Mouse (Mus musculus) forebrain, embryonic 13.5 days (tissue): ENCODE measurements around the gene Ccdc141. TPM values are rescaled to one million over a fixed set of nuclear protein-coding genes. Genes with fewer than 3 reads are reported as not detected.
A peak's percentile ranks its signal among the peaks of the same experiment; 100 is the strongest.

Experiments
- ATAC-seq: fragments of 200-750 bp; cut with Nextera tagmentation; 2 replicates; pipeline ENCODE4 v1.8.0; 2017
- H3K27ac ChIP-seq: fragments of 300-500 bp; sonication (generic); 2 replicates; pipeline ENCODE4 v1.5.1; 2015; ENCODE audit warnings: inconsistent platforms, mild to moderate bottlenecking, moderate library complexity
- H3K27me3 ChIP-seq: fragments of 300-500 bp; sonication (generic); 2 replicates; pipeline ENCODE4 v1.6.1; 2015; ENCODE audit warnings: mild to moderate bottlenecking, inconsistent platforms
- H3K36me3 ChIP-seq: fragments of 300-500 bp; sonication (generic); 2 replicates; pipeline ENCODE4 v1.6.1; 2015; ENCODE audit warnings: mild to moderate bottlenecking, inconsistent platforms; ENCODE audit not compliant: poor library complexity, severe bottlenecking
- H3K4me1 ChIP-seq: fragments of 300-500 bp; sonication (generic); 2 replicates; pipeline ENCODE4 v1.6.1; 2015; ENCODE audit warnings: inconsistent platforms
- H3K4me2 ChIP-seq: fragments of 300-500 bp; sonication (generic); 2 replicates; pipeline ENCODE4 v1.6.1; 2015; ENCODE audit warnings: inconsistent platforms, mild to moderate bottlenecking, moderate library complexity
- H3K4me3 ChIP-seq: fragments of 300-500 bp; sonication (generic); 2 replicates; pipeline ENCODE4 v1.5.1; 2015; ENCODE audit warnings: mild to moderate bottlenecking, inconsistent platforms
- H3K9ac ChIP-seq: fragments of 300-500 bp; sonication (generic); 2 replicates; pipeline ENCODE4 v1.6.1; 2015; ENCODE audit warnings: mild to moderate bottlenecking, inconsistent platforms
- H3K9me3 ChIP-seq: fragments of 300-500 bp; sonication (generic); replicated peaks from 2 replicates; pipeline ENCODE4 v1.6.1; 2016; ENCODE audit warnings: inconsistent platforms
- WGBS: fragments of 180-500 bp; shearing (Covaris S2); methylation state at CpG from one replicate; pipeline ENCODE4 v1.1.7; 2015; 5-methylcytosine and 5-hydroxymethylcytosine counted together
- polyA plus RNA-seq: library from polyadenylated mRNA; unstranded; fragments of >200 nt; fragmentation: Nextera tagmentation; extraction: Ambion mirVana; gene quantifications from 2 replicates; pipeline ENCODE4 v1.2.1, GENCODE M21; 2015

Ccdc141 gene
- polyA plus RNA-seq, 1 experiment from 2014 or later = 3.6 TPM

- peak; percentile 4; the same call in 1 of the 2 replicates for ATAC-seq
- Histone ChIP-seq H3K27ac (no peak overlapping the region), H3K4me1 (peaks cover 41% of the 10 kb centered on the region), H3K4me3 (no peak overlapping the region), H3K9me3 (no peaks in the 10 kb centered on the region), H3K27me3 (no peaks in the 10 kb centered on the region), H3K9ac (0 out of 2 replicates have a peak overlapping the region, but pooled peaks have one; percentile 12), H3K4me2 (peak overlapping the region; percentile 50), H3K36me3 (no peaks in the 10 kb centered on the region)
- WGBS = 10% methylated on average over 10 of the region's 10 CpGs
Observed at GRCm38 (mm10) chr2:77172241-77172671, 1.8 kb upstream of the Ccdc141 start.

- no peak overlapping the region for H3K27ac ChIP-seq
- WGBS = 29% methylated on average over 23 of the region's 23 CpGs
- peak overlapping the region; percentile 12; the same call in 1 of the 2 replicates for H3K9ac ChIP-seq
- no peaks in the 10 kb centered on the region for H3K27me3 ChIP-seq
- H3K4me2 ChIP-seq = peak overlapping the region; percentile 50
- H3K4me3 ChIP-seq = peak overlapping the region; percentile 15
- H3K9me3 ChIP-seq = no peaks in the 10 kb centered on the region
- peak; percentile 60 for ATAC-seq
- H3K4me1 ChIP-seq = peaks cover 41% of the 10 kb centered on the region
- no peaks in the 10 kb centered on the region for H3K36me3 ChIP-seq
Observed at GRCm38 (mm10) chr2:77171444-77172240, 1.2 kb upstream of the Ccdc141 start.

GRCm38 (mm10) chr2:77169916-77170632 is 362 bp downstream of the Ccdc141 start:
- no peaks in the 10 kb centered on the region for H3K36me3 ChIP-seq
- 3% methylated on average over 21 of the region's 21 CpGs for WGBS
- peaks cover 41% of the 10 kb centered on the region for H3K4me1 ChIP-seq
- ATAC-seq = peak; percentile 44
- no peak overlapping the region; the same call in 1 of the 2 replicates for H3K27ac ChIP-seq
- H3K4me2 ChIP-seq = peak overlapping the region; percentile 72
- no peaks in the 10 kb centered on the region for H3K9me3 ChIP-seq
- peak overlapping the region; percentile 37 for H3K4me3 ChIP-seq
- peak overlapping the region; percentile 58 for H3K9ac ChIP-seq
- H3K27me3 ChIP-seq = no peaks in the 10 kb centered on the region

- ATAC-seq = no peak
- peak overlapping the region; percentile 72; the same call in 1 of the 2 replicates for H3K4me2 ChIP-seq
- no peak overlapping the region for H3K27ac ChIP-seq
- H3K4me3 ChIP-seq = no peak overlapping the region
- H3K9ac ChIP-seq = no peak overlapping the region
- no peaks in the 10 kb centered on the region for H3K36me3 ChIP-seq
- no peaks in the 10 kb centered on the region for H3K27me3 ChIP-seq
- H3K4me1 ChIP-seq = peaks cover 36% of the 10 kb centered on the region
- no peaks in the 10 kb centered on the region for H3K9me3 ChIP-seq
- WGBS = 75% methylated on average over 4 of the region's 4 CpGs
Observed at GRCm38 (mm10) chr2:77169218-77169617, 1.2 kb downstream of the Ccdc141 start.

- Histone ChIP-seq H3K4me1 (peaks cover 32% of the 10 kb centered on the region), H3K4me3 (no peak overlapping the region), H3K36me3 (no peaks in the 10 kb centered on the region), H3K27me3 (no peaks in the 10 kb centered on the region), H3K4me2 (no peak overlapping the region), H3K9me3 (no peaks in the 10 kb centered on the region), H3K27ac (no peak overlapping the region), H3K9ac (no peak overlapping the region)
- ATAC-seq = no peak
- WGBS = 86% methylated on average over 7 of the region's 7 CpGs
Observed at GRCm38 (mm10) chr2:77168781-77169180, 1.7 kb downstream of the Ccdc141 start.

- Histone ChIP-seq H3K36me3 (no peaks in the 10 kb centered on the region), H3K9ac (no peak overlapping the region), H3K4me2 (no peak overlapping the region), H3K27ac (no peak overlapping the region), H3K4me3 (no peak overlapping the region), H3K4me1 (peaks cover 29% of the 10 kb centered on the region), H3K9me3 (no peaks in the 10 kb centered on the region), H3K27me3 (no peaks in the 10 kb centered on the region)
- ATAC-seq = no peak
- WGBS = 89% methylated on average over 13 of the region's 13 CpGs
Observed at GRCm38 (mm10) chr2:77168081-77168685, 2.3 kb downstream of the Ccdc141 start.

- Histone ChIP-seq H3K9me3 (no peaks in the 10 kb centered on the region), H3K9ac (no peak overlapping the region), H3K27ac (no peak overlapping the region), H3K27me3 (no peaks in the 10 kb centered on the region), H3K36me3 (no peaks in the 10 kb centered on the region), H3K4me1 (peaks cover 16% of the 10 kb centered on the region), H3K4me2 (no peak overlapping the region), H3K4me3 (no peak overlapping the region)
- no peak for ATAC-seq
- WGBS = 74% methylated on average over 4 of the region's 4 CpGs
Observed at GRCm38 (mm10) chr2:77166366-77166765, 4.1 kb downstream of the Ccdc141 start.

GRCm38 (mm10) chr2:77164662-77165061 is 5.8 kb downstream of the Ccdc141 start:
- ATAC-seq = no peak
- Histone ChIP-seq H3K4me1 (0 out of 2 replicates have a peak, but pooled peaks cover under 1% of the 10 kb centered on the region), H3K4me2 (no peak overlapping the region), H3K36me3 (no peaks in the 10 kb centered on the region), H3K27me3 (no peaks in the 10 kb centered on the region), H3K4me3 (no peak overlapping the region), H3K27ac (no peak overlapping the region), H3K9me3 (no peaks in the 10 kb centered on the region), H3K9ac (no peak overlapping the region)
- WGBS = 88% methylated on average over 3 of the region's 3 CpGs

- Histone ChIP-seq H3K36me3 (no peaks in the 10 kb centered on the region), H3K9me3 (no peaks in the 10 kb centered on the region), H3K27ac (no peak overlapping the region), H3K27me3 (no peaks in the 10 kb centered on the region), H3K9ac (no peak overlapping the region), H3K4me3 (no peak overlapping the region), H3K4me1 (no peaks in the 10 kb centered on the region), H3K4me2 (no peak overlapping the region)
- ATAC-seq = no peak
- 94% methylated on average over 3 of the region's 3 CpGs for WGBS
Observed at GRCm38 (mm10) chr2:77163381-77163780, 7.1 kb downstream of the Ccdc141 start.

- H3K9me3 ChIP-seq = no peaks in the 10 kb centered on the region
- no peaks in the 10 kb centered on the region for H3K4me1 ChIP-seq
- no peaks in the 10 kb centered on the region for H3K27me3 ChIP-seq
- no peak overlapping the region for H3K4me2 ChIP-seq
- no peak for ATAC-seq
- H3K36me3 ChIP-seq = no peaks in the 10 kb centered on the region
- no peak overlapping the region for H3K9ac ChIP-seq
- 87% methylated on average over 3 of the region's 3 CpGs for WGBS
- H3K4me3 ChIP-seq = no peak overlapping the region
- no peak overlapping the region for H3K27ac ChIP-seq
Observed at GRCm38 (mm10) chr2:77162135-77162534, 8.3 kb downstream of the Ccdc141 start.

- no peak overlapping the region for H3K27ac ChIP-seq
- H3K9ac ChIP-seq = no peak overlapping the region
- no peak overlapping the region for H3K4me3 ChIP-seq
- no peaks in the 10 kb centered on the region for H3K36me3 ChIP-seq
- 92% methylated on average over 4 of the region's 4 CpGs for WGBS
- no peak overlapping the region for H3K4me2 ChIP-seq
- ATAC-seq = no peak
- H3K4me1 ChIP-seq = no peaks in the 10 kb centered on the region
- H3K9me3 ChIP-seq = no peaks in the 10 kb centered on the region
- no peaks in the 10 kb centered on the region for H3K27me3 ChIP-seq
Observed at GRCm38 (mm10) chr2:77157546-77157945, 12.9 kb downstream of the Ccdc141 start.

GRCm38 (mm10) chr2:77154080-77154479 is 16.4 kb downstream of the Ccdc141 start:
- peaks cover 8% of the 10 kb centered on the region for H3K4me1 ChIP-seq
- H3K9ac ChIP-seq = no peak overlapping the region
- no peaks in the 10 kb centered on the region for H3K36me3 ChIP-seq
- no peak for ATAC-seq
- H3K4me2 ChIP-seq = no peak overlapping the region
- no peak overlapping the region for H3K4me3 ChIP-seq
- H3K27ac ChIP-seq = no peak overlapping the region
- no peaks in the 10 kb centered on the region for H3K27me3 ChIP-seq
- H3K9me3 ChIP-seq = no peaks in the 10 kb centered on the region
- 53% methylated on average over 4 of the region's 4 CpGs for WGBS
